Mouse (Mus musculus): ENCODE data around the gene Npnt. TPM values are rescaled to one million over a fixed set of nuclear protein-coding genes. Genes with fewer than 3 reads are reported as not detected.
A peak's percentile ranks its signal among the peaks of the same experiment; 100 is the strongest.

The Npnt gene
- polyA plus RNA-seq, 1 experiment from 2014 or later = 11.3 TPM

DNA sequence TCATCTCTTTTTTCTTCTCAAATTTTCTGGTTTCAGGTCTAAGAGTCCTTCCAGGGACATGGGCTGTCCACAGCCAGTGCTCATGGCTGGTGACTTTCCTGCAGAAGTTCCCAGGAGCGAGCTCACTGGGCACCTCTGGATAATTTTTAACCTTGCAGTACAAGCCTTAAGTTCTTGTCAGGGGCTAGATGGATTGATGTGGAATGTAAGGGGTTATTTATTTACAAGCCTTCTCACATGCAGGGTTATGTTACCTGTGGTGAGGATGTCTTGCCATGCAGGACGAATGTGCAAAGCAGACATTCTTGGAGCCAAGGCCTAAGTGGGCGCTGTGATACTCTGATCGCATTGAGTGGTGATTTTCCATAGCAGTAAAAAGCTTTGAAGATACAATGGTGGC, 84.5 kb downstream of the Npnt start:
- no peaks in the 10 kb centered on the region for H3K9me3 ChIP-seq (ENCODE audit: control insufficient read depth, low read length)
- no peaks in the 10 kb centered on the region; the same call in 1 of the 2 replicates for H3K4me1 ChIP-seq (ENCODE audit: control insufficient read depth, insufficient read depth, low read length)
- H3K36me3 ChIP-seq (ENCODE audit: control insufficient read depth, insufficient read depth, low read length) = no peaks in the 10 kb centered on the region
- no peaks in the 10 kb centered on the region for H3K27me3 ChIP-seq (ENCODE audit: control insufficient read depth, insufficient read depth, low read length)
- no peak overlapping the region for H3K4me3 ChIP-seq (ENCODE audit: low read depth, low read length)
- H3K27ac ChIP-seq (replicated peaks; ENCODE audit: low read depth, low read length) = no peak overlapping the region
- ATAC-seq (ENCODE audit: insufficient number of reproducible peaks, low FRiP score, low TSS enrichment, low read depth) (no peak), DNase-seq (ENCODE audit: low spot score) (no peak)
- 86% methylated on average over 4 of the region's 4 CpGs for WGBS
- H3K4me2 ChIP-seq (ENCODE audit: low read depth, severe bottlenecking) = no peak overlapping the region
- H3K9ac ChIP-seq (ENCODE audit: low read length) = no peak overlapping the region

GRCm38 (mm10) chr3:132864986-132865385, 85.1 kb downstream of the Npnt start:
- ATAC-seq (ENCODE audit: insufficient number of reproducible peaks, low FRiP score, low TSS enrichment, low read depth) (no peak), DNase-seq (ENCODE audit: low spot score) (no peak)
- H3K27ac ChIP-seq (replicated peaks; ENCODE audit: low read depth, low read length) = no peak overlapping the region
- no peaks in the 10 kb centered on the region for H3K36me3 ChIP-seq (ENCODE audit: control insufficient read depth, insufficient read depth, low read length)
- no peak overlapping the region for H3K4me2 ChIP-seq (ENCODE audit: low read depth, severe bottlenecking)
- no peaks in the 10 kb centered on the region for H3K9me3 ChIP-seq (ENCODE audit: control insufficient read depth, low read length)
- 93% methylated on average over 8 of the region's 8 CpGs for WGBS
- H3K27me3 ChIP-seq (ENCODE audit: control insufficient read depth, insufficient read depth, low read length) = no peaks in the 10 kb centered on the region
- no peak overlapping the region for H3K4me3 ChIP-seq (ENCODE audit: low read depth, low read length)
- H3K4me1 ChIP-seq (ENCODE audit: control insufficient read depth, insufficient read depth, low read length) = peaks cover under 1% of the 10 kb centered on the region; the same call in 1 of the 2 replicates
- H3K9ac ChIP-seq (ENCODE audit: low read length) = no peak overlapping the region

DNA sequence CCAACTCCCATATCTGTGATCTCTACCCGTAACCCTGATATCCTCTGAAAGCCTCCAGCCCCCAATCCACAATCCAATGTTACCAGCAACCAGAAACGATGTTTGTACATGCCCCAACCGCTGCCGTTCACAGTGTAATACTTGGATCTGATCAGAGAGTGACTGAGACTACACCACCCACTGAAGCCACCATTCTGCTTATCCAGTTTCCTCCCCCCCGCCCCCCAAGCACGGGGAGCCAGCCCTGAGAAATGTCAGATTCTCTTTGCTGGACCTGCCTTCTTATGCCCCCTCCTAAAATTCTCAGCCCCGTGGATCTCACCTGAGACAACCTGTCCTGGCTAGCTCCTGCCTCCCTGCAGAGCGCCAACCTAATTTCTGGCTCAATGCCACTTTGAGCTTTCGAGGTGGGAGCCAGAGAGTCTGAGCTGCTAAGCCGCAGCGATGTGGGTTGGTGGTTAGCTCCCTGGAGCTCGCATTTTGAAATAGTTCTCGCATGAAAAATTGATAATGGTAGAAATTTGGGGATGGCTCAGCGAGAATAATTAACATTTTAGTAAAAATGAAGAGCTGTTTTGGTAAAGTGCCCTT, 85.7 kb downstream of the Npnt start:
- DNase-seq (ENCODE audit: low spot score) = no peak
- Histone ChIP-seq H3K9me3 (ENCODE audit: control insufficient read depth, low read length) (no peaks in the 10 kb centered on the region), H3K4me3 (ENCODE audit: low read depth, low read length) (no peak overlapping the region), H3K9ac (ENCODE audit: low read length) (no peak overlapping the region), H3K4me2 (ENCODE audit: low read depth, severe bottlenecking) (no peak overlapping the region), H3K36me3 (ENCODE audit: control insufficient read depth, insufficient read depth, low read length) (no peaks in the 10 kb centered on the region), H3K4me1 (ENCODE audit: control insufficient read depth, insufficient read depth, low read length) (peaks cover 6% of the 10 kb centered on the region; the same call in 1 of the 2 replicates), H3K27me3 (ENCODE audit: control insufficient read depth, insufficient read depth, low read length) (no peaks in the 10 kb centered on the region), H3K27ac (replicated peaks; ENCODE audit: low read depth, low read length) (no peak overlapping the region)
- ATAC-seq (ENCODE audit: insufficient number of reproducible peaks, low FRiP score, low TSS enrichment, low read depth) = no peak
- 84% methylated on average over 14 of the region's 14 CpGs for WGBS

GRCm38 (mm10) chr3:132863843-132864242, 86.2 kb downstream of the Npnt start:
- H3K4me3 ChIP-seq (ENCODE audit: low read depth, low read length) = no peak overlapping the region
- DNase-seq (ENCODE audit: low spot score) = no peak
- H3K36me3 ChIP-seq (ENCODE audit: control insufficient read depth, insufficient read depth, low read length) = no peaks in the 10 kb centered on the region
- H3K27ac ChIP-seq (replicated peaks; ENCODE audit: low read depth, low read length) = no peak overlapping the region
- H3K9me3 ChIP-seq (ENCODE audit: control insufficient read depth, low read length) = no peaks in the 10 kb centered on the region
- no peaks in the 10 kb centered on the region for H3K27me3 ChIP-seq (ENCODE audit: control insufficient read depth, insufficient read depth, low read length)
- WGBS = 88% methylated on average over 13 of the region's 13 CpGs
- ATAC-seq (ENCODE audit: insufficient number of reproducible peaks, low FRiP score, low TSS enrichment, low read depth) = no peak
- H3K4me2 ChIP-seq (ENCODE audit: low read depth, severe bottlenecking) = no peak overlapping the region
- peaks cover 6% of the 10 kb centered on the region; the same call in 1 of the 2 replicates for H3K4me1 ChIP-seq (ENCODE audit: control insufficient read depth, insufficient read depth, low read length)
- H3K9ac ChIP-seq (ENCODE audit: low read length) = no peak overlapping the region

- DNase-seq (ENCODE audit: low spot score) (peak; percentile 30), ATAC-seq (ENCODE audit: insufficient number of reproducible peaks, low FRiP score, low TSS enrichment, low read depth) (no peak)
- no peaks in the 10 kb centered on the region for H3K36me3 ChIP-seq (ENCODE audit: control insufficient read depth, insufficient read depth, low read length)
- H3K4me3 ChIP-seq (ENCODE audit: low read depth, low read length) = no peak overlapping the region
- H3K9ac ChIP-seq (ENCODE audit: low read length) = no peak overlapping the region
- H3K4me2 ChIP-seq (ENCODE audit: low read depth, severe bottlenecking) = no peak overlapping the region
- no peak overlapping the region for H3K27ac ChIP-seq (replicated peaks; ENCODE audit: low read depth, low read length)
- no peaks in the 10 kb centered on the region for H3K9me3 ChIP-seq (ENCODE audit: control insufficient read depth, low read length)
- WGBS = 63% methylated on average over 8 of the region's 8 CpGs
- H3K27me3 ChIP-seq (ENCODE audit: control insufficient read depth, insufficient read depth, low read length) = no peaks in the 10 kb centered on the region
- peaks cover 7% of the 10 kb centered on the region for H3K4me1 ChIP-seq (ENCODE audit: control insufficient read depth, insufficient read depth, low read length)
Measured at GRCm38 (mm10) chr3:132860796-132861195, 89.3 kb downstream of the Npnt start.

- Histone ChIP-seq H3K4me2 (ENCODE audit: low read depth, severe bottlenecking) (no peak overlapping the region), H3K9me3 (ENCODE audit: control insufficient read depth, low read length) (no peaks in the 10 kb centered on the region), H3K4me1 (ENCODE audit: control insufficient read depth, insufficient read depth, low read length) (peaks cover 13% of the 10 kb centered on the region), H3K36me3 (ENCODE audit: control insufficient read depth, insufficient read depth, low read length) (no peaks in the 10 kb centered on the region), H3K27me3 (ENCODE audit: control insufficient read depth, insufficient read depth, low read length) (no peaks in the 10 kb centered on the region), H3K4me3 (ENCODE audit: low read depth, low read length) (no peak overlapping the region), H3K27ac (replicated peaks; ENCODE audit: low read depth, low read length) (peak overlapping the region; percentile 6; the same call in 1 of the 2 replicates), H3K9ac (ENCODE audit: low read length) (no peak overlapping the region)
- DNase-seq (ENCODE audit: low spot score) (no peak), ATAC-seq (ENCODE audit: insufficient number of reproducible peaks, low FRiP score, low TSS enrichment, low read depth) (no peak)
- WGBS = 91% methylated on average over 7 of the region's 7 CpGs
Measured at GRCm38 (mm10) chr3:132859573-132859972, 90.5 kb downstream of the Npnt start.

DNA sequence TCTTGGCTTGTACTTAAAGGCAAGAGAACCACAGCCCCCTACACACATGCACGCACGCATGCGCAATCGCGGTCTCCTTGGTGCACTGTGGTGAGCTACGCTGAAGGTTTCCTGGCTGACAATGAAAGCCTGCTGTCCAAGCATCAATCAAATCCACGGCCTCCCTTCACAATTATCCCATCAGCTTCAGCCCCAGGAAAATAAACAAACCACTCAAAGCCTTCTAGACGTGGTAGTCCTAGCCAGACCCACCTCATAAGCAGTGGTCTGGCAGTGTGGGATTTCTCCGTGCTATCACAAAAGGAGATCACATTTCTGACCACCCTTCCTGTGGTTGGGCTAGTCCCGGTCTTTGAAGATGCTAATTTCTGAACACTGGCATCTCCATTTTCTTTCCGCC, 91.2 kb downstream of the Npnt start:
- Histone ChIP-seq H3K27me3 (ENCODE audit: control insufficient read depth, insufficient read depth, low read length) (no peaks in the 10 kb centered on the region), H3K36me3 (ENCODE audit: control insufficient read depth, insufficient read depth, low read length) (no peaks in the 10 kb centered on the region), H3K4me3 (ENCODE audit: low read depth, low read length) (no peak overlapping the region), H3K4me2 (ENCODE audit: low read depth, severe bottlenecking) (no peak overlapping the region), H3K4me1 (ENCODE audit: control insufficient read depth, insufficient read depth, low read length) (peaks cover 13% of the 10 kb centered on the region), H3K27ac (replicated peaks; ENCODE audit: low read depth, low read length) (no peak overlapping the region), H3K9me3 (ENCODE audit: control insufficient read depth, low read length) (no peaks in the 10 kb centered on the region), H3K9ac (ENCODE audit: low read length) (no peak overlapping the region)
- ATAC-seq (ENCODE audit: insufficient number of reproducible peaks, low FRiP score, low TSS enrichment, low read depth) = no peak
- 72% methylated on average over 11 of the region's 11 CpGs for WGBS
- no peak for DNase-seq (ENCODE audit: low spot score)

GRCm38 (mm10) chr3:132856651-132857050, 93.4 kb downstream of the Npnt start:
- WGBS = 41% methylated on average over 6 of the region's 6 CpGs
- no peaks in the 10 kb centered on the region for H3K27me3 ChIP-seq (ENCODE audit: control insufficient read depth, insufficient read depth, low read length)
- H3K4me2 ChIP-seq (ENCODE audit: low read depth, severe bottlenecking) = no peak overlapping the region
- DNase-seq (ENCODE audit: low spot score) (no peak), ATAC-seq (ENCODE audit: insufficient number of reproducible peaks, low FRiP score, low TSS enrichment, low read depth) (no peak)
- no peaks in the 10 kb centered on the region for H3K9me3 ChIP-seq (ENCODE audit: control insufficient read depth, low read length)
- H3K9ac ChIP-seq (ENCODE audit: low read length) = no peak overlapping the region
- peaks cover 17% of the 10 kb centered on the region for H3K4me1 ChIP-seq (ENCODE audit: control insufficient read depth, insufficient read depth, low read length)
- no peak overlapping the region for H3K4me3 ChIP-seq (ENCODE audit: low read depth, low read length)
- no peaks in the 10 kb centered on the region for H3K36me3 ChIP-seq (ENCODE audit: control insufficient read depth, insufficient read depth, low read length)
- H3K27ac ChIP-seq (replicated peaks; ENCODE audit: low read depth, low read length) = no peak overlapping the region
